Mouse (Mus musculus) urinary bladder, postnatal 4 days (tissue): Measurements from ENCODE around the gene Olfr503.
"Not testable (repeated sequence)": the region's sequence is repeated elsewhere in the genome, so short reads cannot be mapped to it uniquely, and the experiment has no call there.

Experiments
- DNase-seq, 2 experiments: peaks; one replicate each; pipeline ENCODE4 v3.0.0; 2021 to 2022; ENCODE audit warnings: low spot score in 2 of 2

Gene Olfr503

DNA sequence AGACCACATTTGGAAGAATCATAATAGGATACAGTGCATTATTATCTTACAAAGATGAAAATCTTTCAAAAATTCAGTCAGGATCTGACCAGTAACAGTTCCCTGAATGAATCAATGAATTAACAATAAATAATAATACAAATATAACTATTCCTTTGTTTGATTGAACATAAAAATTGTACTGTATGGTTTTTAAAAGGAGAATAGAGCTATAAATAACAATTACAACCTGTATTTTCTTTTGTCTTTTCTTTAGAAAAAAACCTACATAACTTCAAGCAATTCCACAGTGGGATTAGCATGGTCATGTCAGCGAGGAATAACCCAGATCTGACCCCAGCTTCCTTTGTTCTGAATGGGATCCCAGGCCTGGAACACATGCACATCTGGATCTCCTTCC lies at the start of gene Olfr503:
Gene Olfr503 (plus strand): TSS at position 301 of the 400 bp plus-strand sequence.
- DNase-seq, result not testable (repeated sequence)

DNA sequence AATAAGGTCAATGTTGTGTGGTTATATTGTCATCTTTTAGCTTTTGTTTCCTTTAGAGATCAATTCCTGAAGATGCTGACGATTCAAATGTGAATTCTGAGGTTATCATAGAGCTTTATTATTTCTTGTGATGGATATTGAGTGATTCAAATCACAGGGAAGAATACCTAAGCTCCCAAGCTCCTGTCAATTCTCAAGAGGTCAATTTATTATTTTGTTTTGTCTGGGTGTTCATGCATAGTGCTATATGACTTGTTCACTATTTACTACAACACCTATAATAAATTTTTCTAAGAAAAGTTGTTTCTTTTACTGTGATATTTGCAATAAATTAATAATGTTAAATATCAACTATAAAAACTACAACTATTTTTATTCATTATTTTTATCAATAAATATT lies 19.4 kb upstream of the Olfr503 start, which contains the start of gene Olfr502:
Gene Olfr502 (minus strand): TSS at position 101 of the 400 bp plus-strand sequence.
- no peak for DNase-seq

DNA sequence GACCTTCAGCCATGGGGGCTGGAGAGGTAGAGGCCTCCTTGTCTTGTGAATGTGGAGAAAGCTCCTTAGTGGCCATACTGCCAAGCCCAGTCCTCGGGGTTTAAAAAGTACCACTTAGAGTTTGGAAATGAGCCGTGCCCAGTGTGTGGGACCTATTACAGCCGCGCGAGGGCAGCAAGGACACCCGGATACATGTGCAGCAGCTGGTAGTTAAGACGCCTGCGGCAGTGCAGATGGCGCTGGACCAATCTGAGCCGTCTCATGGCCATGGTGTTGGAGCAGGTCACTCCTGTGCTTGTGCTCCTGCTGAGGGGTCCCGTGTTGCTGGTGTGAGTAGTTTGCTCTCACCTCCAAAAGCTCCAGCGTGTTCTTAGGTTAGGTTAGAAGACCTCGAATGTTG lies 1.9 kb upstream of the Olfr503 start:
- DNase-seq, result no peak

DNA sequence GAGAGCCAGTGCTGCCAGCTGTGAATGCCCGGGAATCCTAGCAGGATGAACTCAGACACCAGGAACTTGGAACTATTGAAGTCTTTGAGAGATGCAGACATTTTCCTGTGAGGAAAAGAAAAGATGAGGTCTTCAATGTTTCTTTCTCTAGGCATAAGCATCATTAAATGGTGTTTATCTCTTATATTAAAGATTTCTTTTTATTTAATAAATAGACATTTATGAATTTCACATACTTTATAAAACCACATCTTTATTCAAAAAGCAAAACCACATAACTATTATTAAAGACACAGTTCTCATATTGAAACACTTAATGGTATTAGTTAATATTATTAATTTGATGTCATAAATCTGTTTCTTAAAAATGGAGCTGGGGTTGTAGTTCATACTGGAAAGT lies 21.4 kb downstream of the Olfr503 start, which contains the start of gene Olfr504:
Gene Olfr504 (minus strand): TSS at position 101 of the 400 bp plus-strand sequence.
- no peak for DNase-seq

DNA sequence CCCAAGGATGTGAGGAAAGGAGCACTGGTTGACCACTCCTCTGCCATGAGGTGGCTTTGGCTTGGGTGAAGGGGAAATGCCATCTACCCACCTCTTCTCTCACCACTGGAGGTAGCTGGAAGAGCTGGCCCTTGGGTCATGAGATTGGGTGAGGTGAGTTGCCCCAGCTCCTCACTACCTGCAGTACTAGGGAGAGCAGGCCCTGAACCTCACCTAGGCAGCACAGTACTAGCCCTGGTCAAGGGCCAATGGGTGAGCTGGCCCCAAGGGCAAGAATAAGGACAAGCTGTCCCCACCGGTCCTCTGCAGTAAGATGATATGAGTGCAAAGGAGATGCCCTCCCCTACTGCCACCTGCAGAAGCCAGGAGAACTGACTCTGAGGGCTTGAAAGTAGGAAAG lies 45.5 kb downstream of the Olfr503 start:
- DNase-seq, result no peak
